Mouse (Mus musculus) v-Abl transformed pro-B cells (cell line): ENCODE results near the gene Ppard.

Experiments used
- in situ Hi-C, 2 experiments: fragments of 400-800 bp; cut with MboI; formaldehyde crosslinking; loops; one replicate each; pipeline ENCODE4 v1.15.1; 2025; ENCODE audit not compliant: unreplicated experiment in 2 of 2

Gene Ppard

DNA sequence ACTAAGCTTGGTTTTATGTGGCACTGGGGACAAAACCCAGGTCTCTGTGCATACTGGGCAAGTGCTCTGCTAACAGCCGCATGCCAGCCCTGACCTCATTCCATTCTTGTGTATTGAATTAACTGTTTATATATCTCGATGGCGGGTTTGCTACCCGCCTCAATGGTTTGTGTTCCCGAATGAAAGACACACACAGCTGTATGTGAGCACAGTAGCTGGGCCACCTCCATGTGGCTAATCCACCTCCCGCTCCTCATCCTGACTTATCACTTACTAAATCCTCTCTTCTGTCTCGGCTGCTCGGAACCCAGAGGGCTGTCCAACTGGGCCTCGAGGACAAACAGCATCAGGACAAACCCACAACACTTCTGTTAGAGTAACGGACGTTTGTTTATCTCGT is 16.6 kb downstream of the Ppard start:
- in situ Hi-C loops = no loop called here

DNA sequence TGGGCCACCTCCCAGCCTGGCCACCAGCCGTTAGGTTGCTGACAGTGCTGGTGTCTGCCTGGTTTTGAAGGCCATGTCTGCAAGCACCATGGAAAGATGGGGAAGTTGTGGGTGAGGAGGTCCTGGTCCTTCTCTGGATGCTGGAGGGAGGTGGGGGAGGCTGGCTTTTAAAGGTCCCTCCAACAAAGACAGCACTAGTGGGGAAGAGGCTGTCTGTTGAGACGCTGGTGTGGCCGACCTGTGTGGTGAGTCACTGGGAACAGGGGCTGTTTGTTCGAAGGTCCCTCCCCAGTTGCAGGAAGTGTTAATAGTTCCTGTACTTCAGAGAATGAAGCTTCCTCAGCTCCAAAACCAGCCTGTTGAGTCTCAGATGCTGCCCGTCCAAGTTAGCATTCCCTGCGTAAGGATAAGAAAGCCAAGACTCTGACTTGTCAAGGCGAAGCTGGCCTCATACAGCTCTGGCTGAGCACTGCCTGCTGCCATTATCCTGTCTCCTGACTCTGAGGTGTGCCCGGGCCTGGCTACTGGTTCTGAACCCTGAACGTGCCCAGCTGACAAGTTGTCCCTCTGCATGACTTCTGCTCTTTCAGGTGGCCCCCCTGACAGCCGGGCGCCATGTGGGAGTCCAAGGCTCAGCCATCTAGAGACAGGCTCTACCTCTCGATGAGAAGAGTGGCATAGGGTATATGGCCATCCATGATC is 19.2 kb downstream of the Ppard start:
- in situ Hi-C loops = no loop called here

DNA sequence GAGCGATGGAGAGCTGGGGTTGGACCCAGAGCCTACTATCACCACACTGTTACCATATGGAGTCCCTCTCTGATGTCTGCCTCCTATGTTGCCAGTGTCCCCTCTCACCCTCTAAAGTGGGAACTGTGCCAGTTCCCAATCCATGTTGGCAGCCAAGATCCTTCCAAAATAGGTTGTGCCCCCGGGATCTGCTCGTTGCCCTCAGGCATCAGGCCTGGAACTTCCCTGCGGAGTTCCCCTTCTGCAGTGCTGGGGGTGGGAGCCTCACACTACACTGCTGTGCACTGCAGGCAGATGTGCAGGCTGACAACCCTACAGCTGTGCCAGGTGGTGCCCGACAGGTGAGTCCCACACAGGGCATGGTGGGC is 19.8 kb downstream of the Ppard start:
- in situ Hi-C loops = no loop called here

DNA sequence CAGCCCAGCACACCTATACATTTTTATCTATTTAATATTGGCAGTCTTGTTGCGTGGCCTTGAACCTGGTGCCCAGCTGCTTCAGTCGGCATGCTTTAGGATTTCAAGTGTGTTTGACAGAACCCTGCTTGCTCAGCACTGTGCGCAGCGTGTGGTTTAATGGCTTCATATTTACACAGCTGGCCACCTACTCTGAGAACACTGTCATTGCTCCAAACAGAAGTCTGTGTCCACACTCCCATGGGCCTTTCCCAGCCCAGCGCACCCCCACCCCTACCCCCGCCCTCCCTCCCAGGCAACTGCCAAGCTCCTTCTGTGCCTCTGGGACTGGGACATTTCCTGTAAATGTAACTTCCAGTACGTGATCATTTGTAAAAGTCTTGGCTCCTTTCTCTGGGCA is 20.7 kb downstream of the Ppard start:
- in situ Hi-C loops = no loop called here

DNA sequence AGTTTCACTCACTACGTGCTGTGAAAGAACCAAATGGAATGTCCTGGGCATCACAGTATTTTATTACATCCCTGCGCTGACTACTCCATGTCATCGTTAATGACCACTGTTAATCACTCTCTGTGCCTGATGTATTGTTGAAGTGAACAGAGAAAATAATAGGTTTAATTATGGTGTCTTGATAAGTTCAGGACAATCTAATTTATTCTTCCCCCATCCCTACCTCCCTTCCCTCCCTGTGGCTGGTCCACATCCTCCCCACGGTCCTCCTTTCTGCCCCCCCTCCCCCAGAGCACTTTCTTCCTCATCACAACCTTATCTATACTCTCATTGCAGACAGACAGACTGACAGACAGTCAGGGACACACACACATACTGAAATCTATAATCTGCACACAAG is 22.3 kb downstream of the Ppard start:
- in situ Hi-C loops = no loop called here

DNA sequence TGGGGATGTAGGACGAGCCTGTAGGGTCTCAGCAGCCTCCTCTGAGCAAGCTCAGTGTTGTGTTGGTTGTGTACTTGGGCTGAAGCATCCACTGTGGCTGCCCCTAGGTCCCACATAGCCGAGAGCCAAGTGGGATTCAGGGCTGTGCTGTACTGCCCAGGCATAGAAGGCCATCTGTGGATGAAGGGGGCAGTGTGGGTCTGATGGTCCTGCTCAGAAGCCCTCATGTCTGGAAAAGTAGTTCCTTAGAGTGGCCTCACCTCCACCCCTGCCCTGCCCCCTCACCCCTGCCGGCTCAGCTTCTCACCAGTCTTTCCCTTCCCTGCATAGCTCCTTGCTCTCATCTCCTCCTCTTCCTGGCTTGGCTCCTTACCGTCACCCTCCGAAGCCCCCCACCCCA is 23.2 kb downstream of the Ppard start:
- in situ Hi-C loops = no loop called here

DNA sequence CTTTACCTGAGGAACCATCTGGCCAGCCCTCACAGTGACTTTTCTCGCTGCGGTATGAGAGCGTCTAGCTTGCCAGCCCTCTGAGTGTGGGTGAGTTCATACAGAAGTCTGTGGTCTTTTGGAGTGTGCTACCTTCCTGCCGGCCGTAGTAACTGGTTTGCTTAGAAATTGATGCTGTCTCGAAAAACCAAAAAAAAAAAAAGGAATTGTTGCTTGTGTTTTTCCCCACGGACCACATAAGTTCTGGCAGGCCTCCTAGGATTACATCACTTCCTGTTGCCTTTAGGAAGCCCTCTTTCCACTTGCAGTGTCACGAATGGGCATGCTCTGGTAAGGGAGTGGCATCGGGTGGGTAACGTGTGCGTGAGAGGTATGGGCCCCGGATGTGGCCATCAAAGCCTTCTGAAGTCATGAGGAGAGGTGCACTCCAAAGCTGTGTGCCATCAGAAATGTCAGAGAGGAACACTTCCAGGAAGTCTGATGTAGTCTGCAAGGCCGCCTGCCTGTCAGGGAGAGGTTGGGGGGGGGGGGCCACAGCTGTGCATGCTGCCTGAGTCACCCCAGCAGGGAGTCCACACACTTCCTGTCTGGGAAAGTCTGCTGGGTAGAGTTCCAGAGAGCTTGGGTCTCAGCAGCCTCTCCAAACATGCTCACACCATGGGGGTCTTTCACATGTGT is 24.3 kb downstream of the Ppard start:
- in situ Hi-C loops = no loop called here

DNA sequence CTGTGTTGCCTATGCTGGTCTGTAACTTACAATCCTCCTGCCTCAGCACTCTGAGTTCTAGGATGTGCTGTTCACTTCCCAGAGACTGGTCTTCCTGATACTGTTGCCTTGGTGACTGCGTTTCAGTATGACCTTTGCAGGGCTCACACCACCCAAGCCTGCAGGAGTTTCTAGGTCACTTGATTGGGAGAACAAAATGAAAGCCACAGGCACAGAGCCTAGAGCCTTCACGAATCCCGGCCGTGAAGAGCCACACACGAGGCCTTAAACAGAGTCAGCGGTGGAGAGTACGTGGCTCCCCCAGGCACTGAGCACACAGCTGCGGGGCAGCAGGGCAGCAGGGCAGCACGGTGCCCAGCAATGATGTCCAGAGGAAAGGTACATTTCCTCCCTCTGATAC is 25.8 kb downstream of the Ppard start:
- in situ Hi-C loops = no loop called here

DNA sequence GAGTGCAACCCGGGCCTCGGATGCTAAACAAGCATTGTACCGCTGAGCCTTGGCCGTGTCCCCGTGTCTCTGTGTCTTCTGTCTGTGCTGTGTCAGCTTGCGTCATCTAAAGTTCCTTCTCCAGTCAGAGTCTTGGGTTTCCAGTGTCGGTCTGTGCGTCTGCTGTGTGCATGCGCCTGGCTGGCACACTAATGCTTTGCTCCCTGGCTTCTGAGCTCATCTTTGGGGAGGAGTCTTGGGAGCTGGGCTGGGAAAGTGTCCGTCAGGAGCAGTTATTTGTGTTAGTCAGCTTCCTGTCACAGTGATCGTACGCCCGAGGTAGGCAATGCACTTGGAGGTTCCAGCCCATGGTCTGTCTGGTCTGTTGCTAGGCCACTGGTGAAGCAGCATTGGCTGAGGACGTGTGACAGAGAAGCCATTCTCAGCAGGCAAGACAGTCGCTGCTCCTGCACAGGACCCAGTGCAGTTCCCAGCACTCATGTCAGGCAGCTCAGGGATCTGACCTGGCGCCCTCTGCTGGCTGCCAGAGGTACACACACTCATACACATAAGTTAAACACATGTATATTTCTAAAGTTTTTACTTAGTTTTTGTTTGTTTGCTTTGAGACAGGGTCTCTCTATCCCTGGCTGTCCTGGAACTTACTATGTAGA is 27.5 kb downstream of the Ppard start:
- in situ Hi-C loops = no loop called here

DNA sequence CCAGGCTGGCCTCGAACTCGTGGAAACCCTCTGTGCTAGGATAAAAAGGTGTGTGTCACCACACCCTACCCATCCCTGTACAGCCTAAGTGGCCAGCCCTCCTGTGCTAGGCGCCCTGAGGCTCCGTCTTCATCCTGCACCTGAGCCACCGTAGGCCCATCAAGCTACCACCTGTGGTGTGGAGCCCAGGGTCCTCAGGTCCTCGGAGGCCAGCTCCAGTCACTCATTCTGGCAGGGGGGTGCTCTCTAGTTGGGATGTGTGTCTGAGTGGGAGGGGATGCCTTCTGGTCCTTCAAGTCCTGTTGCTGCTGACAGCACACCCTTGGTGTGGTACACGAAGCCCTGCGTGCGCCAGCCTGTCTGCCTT is 28.0 kb downstream of the Ppard start:
- in situ Hi-C loops = no loop called here

DNA sequence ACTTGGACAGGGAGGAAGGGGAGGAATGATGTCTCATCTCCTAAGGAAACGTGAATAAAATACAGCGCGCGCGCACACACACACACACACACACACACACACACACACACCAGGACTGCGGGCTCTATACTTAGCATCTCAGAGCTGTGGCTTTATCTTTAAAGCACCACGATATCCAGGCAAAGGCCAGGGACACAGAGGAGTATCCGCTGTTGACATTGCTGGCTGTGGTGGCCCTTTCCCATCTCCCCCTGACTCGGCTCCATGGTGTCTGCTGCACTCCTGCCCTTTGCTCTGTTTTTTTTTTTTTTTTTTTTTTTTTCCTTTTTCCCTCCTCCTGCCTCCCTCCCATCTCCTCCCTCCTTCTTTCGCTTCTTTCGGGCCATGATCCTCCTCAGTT is 29.3 kb downstream of the Ppard start:
- in situ Hi-C loops = no loop called here

DNA sequence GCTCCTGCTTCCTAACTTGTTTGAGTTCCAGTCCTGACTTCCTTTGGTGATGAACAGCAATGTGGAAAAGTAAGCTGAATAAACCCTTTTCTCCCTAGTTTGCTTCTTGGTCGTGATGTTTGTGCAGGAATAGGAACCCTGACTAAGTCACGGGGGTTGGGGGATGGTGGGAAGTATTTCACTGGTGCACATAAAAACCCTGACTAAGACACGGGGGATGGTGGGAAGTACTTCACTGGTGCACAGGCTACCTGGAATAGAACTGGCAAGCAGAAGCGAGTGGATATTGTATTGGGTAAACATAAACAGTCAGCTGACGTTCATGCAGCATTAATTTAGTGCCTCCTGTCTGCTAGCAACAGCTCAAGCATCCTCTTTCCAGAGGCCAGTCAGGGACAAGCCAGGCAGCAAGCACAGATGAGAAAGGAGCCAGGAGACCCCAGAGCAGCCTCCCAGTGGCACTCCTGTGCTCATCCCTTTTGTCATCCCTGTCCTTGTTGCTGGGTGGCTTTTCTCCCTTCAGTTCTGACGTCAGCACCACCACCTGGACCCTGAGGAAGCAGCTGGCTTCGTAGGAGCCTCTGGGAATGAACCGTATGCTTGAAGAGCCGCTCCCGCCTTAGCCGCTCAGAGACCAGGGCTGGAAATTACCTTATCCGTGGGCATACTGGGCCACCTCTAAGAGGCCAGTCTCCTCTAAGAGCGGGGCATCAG is 30.8 kb downstream of the Ppard start:
- in situ Hi-C loops = no loop called here

DNA sequence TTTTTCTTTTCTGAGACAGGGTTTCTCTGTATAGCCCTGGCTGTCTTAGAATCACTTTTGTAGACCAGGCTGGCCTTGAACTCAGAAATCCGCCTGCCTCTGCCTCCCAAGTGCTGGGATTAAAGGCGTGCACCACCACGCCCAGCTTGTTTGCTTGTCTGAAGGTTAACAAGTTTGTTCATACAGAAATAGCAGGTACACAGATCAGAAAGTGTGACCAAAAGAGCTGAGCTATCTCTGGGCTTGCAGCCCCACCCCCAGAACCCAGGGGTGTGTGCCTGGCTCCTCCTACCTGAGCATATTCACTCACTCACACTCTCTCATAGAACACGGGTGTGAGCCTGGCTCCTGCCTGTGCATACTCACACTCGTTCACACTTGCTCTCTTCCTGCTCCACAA is 34.8 kb downstream of the Ppard start:
- in situ Hi-C loops = no loop called here

DNA sequence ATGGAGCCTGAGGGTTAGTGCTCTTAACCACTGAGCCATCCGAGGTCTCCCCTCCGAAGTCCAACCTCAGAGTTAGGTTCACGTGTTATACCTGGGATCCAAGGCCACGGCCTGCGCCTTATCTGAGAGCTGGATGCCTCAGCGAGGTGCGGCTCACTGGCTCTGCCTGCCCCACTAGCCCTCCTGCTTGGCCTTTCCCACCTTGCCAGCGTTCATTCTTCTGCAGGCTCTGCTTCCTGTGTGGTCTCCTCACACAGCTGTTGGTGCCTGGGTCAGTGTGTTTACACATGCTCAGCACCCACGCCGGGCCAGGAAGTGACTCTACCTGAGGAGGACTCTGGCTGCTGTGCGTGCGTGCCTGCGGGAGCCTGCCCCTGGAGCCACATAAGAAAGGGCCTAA is 37.7 kb downstream of the Ppard start:
- in situ Hi-C loops = no loop called here

DNA sequence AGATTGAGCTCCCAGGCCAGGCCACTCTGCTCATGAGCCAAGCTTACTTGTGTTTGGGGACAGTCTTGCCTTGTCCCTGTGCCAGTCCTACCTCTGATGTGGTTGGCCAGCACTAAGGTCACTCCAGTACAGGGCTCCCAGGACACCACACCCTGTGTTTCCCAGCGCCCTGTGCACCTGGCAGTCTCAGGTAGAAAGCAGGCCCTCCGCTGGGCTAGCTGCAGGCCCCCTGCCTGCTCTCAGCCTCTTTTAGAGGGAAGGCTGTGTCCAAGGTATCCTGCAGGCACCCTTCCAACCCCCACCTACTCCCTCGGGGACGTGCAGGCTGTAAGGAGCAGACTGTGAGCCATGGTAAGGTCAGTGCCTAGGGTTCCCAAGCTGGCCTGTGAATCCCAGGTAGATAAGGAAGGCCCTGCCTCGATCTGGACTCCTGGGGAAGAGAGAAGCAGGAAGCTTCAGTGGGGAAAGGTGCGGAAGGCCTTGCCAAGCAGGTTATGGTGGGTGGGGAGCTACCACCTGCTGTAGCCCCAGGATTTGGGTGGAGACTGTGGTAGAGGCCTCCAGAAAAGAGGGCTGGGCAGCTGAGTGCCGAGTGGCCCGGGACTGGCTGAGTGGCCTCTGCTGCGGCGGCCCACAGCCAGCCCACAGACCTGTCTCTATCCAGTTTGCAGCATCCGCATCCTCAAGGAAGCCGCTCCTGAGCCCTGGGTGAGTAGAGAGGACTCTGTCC is 39.2 kb downstream of the Ppard start:
- in situ Hi-C loops = no loop called here

DNA sequence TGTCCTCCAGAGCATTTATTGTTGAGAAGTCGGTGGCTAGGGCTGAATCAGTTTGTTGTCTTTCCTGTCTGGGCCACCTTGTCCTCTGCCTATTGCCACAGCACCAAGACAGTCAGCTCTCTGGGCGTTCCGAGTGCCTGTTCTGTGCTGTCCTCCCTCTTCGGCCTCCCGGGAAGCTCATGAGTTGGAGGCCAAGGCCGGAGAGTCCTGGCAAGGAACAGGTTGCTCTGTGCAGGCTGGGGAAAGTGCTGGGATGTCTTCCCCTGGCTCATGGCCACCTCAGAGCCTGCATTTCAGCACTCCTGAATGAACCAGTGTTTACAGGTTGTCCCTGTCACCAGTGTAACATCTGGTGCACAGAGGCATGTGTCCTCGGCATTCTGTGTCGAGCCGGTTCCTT is 39.8 kb downstream of the Ppard start:
- in situ Hi-C loops = no loop called here

DNA sequence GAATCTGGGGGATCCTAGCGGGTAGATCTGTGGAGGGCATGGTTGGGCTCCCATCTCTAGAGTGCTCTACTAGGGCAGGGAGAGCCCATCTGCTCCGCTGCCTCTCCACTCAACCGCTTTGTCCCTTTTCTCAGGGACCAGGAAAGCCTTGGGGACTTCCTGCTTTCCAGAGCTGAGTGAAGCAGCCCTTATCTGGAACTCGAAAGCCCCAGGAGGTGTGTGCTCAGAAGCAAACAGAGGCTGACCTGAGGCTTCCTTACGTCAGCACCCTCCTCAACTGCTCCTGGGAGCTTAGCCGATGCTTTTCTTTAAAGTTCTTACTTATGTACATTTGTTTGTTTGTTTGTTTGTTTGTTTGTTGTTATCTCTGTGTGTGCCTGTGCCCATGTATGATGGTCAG is 40.3 kb downstream of the Ppard start:
- in situ Hi-C loops = no loop called here

DNA sequence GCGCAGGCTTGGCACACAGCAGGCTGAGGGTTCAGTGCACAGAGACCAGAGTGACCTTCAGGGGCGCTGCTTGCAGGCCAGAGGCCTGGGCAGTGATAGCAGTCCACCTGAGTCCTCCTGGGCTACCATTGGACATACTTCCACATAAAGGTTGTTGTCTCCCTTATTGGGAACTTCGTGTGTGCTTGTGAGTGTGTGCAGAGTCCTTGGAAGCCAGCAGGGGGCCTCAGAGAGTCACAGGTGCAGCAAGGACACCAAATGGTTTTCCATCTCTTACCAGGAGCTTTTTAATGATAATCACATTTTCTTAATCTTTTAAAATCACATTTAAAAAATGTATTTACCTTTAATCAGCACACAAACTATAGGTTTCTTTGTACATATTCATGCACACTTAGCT is 42.2 kb downstream of the Ppard start:
- in situ Hi-C loops = no loop called here

DNA sequence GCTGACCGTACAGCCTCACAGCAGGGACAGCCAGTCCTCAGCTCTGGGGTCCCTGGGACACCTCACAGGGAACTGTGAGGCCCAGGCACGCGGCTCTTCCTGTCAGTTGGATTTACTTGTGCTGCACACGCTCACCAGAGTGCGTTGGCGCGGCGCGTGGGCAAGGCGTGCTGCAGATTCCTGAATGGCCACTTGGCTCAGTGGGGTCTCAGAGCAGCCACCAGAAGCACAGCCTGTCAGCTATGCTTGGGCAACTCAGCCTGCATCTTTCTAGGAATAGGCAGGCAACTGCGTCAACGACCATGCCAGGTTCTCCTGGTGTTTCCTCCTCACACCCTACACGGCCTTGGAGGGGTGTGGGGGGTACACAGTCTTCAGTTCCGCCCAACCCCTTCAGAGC is 44.7 kb downstream of the Ppard start:
- in situ Hi-C loops = no loop called here

DNA sequence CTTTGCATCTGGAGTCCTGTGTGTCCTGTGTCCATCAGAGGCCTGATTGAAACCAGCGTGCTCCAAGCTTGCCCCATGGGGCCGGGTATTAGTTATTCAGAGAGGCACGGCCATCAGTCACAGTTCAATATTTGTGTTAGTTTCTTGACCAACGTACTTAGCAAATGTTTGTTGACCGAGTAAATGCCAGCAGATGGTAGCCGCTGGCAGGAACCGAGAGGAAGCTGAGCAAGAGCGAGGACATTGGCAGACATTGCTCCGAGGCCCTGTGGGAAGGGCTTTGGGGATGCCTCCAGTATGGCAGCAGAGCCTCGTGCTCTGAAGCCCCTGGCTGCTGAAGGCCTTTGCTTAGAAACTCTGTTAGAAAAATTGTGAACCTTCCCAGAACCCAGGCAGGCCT is 45.2 kb downstream of the Ppard start:
- in situ Hi-C loops = no loop called here

DNA sequence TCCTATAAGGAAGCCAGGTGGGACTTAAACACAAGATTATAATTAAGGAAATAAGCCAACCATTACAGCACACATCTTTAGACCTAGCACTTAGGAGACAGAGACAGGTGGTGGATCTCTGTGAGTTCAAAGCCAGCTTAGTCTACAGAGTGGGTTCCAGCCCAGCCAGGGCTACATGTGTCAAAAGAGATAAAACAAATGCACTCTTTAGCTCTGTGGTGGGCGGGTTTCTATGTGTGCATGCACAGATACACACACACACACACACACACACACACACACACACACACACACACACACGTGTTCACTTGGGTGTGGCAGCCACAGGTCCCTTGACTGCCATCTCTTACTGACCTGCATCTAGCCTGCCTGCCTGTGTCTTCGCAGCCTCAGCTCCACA is 45.7 kb downstream of the Ppard start:
- in situ Hi-C loops = no loop called here
